Mouse (Mus musculus): ENCODE results near the gene Dach1. TPM values are rescaled to one million over a fixed set of nuclear protein-coding genes. Genes with fewer than 3 reads are reported as not detected.

Dach1 gene
- total RNA-seq (2021), result 1 to 10 TPM; 2.7 to 5.6 TPM
- long read RNA-seq, experiment 1, partial matches to known transcripts, result 0 of 2 reads
- long read RNA-seq, experiment 1, other reads (novel, unspliced or antisense), result 2 of 2 reads
- long read RNA-seq, experiment 2, result 0 reads

DNA sequence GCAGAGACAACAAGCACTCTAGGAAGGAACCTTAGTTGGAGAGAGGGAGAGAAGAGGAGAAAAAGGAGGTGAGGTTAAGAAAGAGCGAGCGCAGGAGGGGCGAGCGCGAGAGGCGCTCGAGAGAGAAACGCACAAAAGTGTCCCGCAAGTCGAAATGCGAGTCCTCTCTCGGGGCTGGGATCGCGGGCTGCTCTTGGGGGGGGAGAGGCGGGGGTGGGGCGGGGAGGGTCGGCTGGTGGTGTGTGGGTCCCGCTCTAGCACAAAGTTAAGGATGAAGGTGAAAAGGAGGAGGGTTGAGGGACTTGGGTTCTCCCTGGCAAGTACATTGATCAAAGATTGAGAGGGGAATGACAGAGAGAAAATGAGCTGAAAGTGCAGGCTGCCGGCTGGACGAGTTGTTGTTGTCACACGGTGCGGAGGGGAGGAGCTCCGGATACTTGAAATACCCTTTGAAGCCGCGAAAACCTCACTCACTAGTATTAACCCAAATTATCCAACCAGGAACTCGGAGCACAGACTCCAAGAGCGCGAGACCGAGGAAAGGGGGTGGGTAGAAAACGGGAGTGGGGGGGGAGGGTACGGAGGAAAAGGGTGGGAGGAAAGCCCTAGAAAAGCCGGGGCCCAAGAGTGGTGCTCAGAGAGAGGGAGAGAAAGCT lies at the start of gene Dach1:
Dach1 (minus strand) TSS at position 345 of the 656 bp plus-strand sequence.
- peak; percentile 59 to 62 for DNase-seq

DNA sequence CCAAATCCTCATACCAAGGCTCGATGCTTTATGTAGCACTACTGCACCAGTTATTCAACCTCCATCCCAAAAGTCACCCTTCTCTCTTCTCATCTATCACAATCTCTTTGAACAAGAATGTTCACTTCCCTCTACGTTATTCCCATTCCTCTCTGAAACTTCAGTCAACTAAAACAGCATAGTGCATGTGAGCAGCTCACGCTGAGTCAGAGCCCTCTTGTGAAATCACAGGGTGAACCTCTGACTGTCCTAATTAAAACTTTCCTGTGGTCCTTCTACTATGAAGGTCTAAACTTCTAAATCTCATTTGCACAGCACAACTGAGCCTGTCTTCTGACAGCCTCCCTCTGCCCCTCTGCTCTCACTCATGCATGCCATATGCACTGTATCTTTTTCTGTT lies 30.5 kb upstream of the Dach1 start:
- peak; percentile 23 to 47 for DNase-seq

DNA sequence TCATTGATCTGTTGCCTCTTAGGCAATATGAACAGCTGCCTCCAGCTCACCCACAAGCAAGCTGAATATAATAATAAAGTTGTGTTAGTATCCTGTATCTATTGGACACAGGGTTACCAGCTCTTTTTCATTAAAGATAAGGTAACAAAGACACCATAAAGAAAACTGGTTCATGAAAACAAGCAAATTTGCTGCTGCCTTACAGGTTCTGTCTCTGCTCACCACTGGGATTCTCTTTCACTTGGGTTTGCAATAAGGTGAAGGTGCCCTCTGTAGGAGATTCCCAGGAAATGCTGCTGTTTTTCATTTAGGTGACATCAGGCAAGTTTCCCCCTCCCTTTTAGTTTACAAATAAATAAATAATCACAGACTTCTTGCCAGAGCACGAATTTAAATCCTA lies 12.0 kb upstream of the Dach1 start:
- peak in 1 of 2 experiments; percentile 8 for DNase-seq

DNA sequence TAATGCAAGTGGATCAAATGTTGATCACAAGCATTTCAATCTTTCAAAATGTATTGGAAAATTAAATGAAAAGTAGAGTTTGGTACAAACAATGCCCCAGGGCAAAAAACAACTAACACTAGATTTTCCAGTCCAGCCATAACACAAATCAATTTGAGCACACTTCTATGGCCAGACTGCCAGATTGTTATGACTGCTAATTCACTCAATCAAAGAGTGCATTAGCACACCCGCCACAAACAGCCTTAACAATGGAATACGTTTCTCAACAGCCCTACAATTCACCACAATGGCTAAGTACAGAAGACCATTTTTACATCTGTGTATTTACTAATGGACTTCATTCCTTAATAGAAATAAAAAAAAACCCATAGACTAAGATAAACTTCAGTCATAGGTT lies 4.3 kb upstream of the Dach1 start:
- DNase-seq, result no peak

DNA sequence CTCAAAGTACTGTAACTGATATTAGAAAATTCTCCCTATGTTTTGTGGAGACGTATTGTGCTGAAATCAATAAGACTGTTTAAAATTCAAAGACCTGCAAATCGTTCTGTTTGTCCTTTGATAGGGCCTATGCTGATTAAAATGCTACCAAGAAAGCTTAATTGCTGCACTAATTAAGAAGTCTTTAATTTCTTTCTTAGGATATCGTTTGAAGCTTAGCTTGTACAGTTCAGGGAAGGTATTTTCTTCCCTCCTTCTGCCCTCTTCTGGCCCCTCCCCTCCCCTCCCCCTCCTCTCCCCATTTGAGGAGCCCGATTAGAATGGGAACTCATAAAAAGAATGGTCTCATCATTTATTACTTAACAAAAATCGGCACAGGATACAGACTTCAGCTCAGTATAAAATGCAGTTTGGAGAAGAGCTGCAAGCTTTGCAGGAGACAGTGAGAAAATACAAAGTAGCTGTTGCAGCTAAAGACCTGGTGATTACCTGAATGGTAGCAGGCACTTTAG lies 2.9 kb upstream of the Dach1 start:
- no peak for DNase-seq

DNA sequence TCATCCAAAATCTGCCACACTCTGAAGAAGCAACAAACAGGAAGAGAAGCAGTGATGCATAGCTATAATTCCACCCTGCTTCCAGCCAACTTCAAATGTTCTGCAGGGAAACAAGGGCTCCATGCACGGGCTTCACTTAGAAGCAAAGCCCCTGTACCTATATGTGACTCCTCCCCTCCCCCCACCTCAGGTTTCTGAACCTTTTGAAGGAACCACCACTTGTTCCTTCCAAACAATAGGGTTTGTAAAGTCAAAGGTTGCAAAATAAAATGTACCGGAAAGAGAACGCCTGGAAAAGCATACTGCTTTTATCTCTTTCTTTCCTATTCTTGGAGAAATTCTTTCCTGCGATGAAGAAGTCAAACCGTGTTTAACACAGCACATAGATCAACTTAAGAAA lies 2.3 kb upstream of the Dach1 start:
- no peak for DNase-seq

DNA sequence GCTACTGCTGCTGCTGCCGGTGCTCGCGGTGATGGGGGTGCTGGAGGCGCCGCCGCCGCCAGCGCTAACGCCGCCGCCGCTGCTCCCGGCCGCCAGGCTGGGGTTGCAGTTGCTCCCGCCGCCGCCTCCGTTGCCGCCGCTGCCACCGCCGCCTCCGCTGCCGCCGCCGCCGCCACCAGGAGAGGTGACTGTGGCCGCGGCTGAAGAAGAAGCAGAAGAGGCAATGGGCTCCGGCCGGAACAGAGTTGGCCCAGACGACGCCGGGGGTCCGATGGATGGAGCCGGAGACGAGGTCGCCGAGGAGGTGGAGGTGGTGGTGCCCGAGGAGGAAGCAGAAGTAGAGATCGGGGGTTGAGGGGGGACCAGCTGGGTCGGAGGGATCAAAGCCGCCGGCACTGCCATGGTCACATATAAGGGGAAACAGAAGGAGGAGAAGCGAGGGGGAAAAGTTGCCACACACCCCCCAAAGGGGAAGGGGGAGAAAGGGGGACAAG lies 610 bp downstream of the Dach1 start:
- DNase-seq, result peak; percentile 63 to 70

DNA sequence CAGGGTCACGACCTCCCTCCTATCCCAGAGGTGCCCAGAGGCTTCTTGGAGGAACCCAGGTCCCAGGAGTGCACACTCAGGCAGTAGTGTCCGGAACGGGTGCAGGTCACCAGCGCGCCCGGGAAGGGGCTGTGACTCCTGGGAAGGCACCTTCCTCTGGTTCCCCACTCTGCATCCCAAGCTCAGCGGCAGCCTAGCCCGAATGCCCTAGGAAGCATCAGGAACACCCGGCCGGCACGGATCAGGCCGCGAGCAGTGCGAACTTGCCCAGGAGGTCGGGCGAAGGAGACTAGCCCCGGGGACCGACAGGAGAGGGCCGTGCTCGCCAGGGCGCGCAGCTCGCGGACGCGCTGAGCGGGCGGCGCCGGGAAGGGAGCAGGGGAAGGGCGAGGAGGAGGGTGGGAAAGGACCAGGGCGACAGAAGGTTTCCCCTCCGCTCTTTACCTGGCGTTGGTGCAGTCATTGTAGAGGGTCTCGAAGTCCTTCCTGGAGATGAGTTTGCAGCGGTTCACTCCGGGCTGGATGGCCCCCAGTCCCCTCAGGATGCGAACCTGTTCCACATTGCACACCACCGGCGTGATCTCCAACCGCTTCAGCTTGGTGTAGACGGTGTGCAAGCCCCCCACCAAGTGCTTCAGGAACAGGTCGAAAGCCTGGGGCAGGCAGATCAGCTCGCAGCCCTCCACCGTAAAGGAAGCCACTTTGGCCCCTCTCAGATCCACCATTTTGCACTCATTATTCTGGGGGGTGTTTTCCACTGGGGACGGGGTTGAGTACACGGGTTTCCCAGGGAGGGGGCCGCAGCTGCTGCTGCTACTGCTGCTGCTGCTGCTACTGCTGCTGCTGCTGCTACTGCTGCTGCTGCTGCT lies 1.3 kb downstream of the Dach1 start:
- peak; percentile 65 for DNase-seq

DNA sequence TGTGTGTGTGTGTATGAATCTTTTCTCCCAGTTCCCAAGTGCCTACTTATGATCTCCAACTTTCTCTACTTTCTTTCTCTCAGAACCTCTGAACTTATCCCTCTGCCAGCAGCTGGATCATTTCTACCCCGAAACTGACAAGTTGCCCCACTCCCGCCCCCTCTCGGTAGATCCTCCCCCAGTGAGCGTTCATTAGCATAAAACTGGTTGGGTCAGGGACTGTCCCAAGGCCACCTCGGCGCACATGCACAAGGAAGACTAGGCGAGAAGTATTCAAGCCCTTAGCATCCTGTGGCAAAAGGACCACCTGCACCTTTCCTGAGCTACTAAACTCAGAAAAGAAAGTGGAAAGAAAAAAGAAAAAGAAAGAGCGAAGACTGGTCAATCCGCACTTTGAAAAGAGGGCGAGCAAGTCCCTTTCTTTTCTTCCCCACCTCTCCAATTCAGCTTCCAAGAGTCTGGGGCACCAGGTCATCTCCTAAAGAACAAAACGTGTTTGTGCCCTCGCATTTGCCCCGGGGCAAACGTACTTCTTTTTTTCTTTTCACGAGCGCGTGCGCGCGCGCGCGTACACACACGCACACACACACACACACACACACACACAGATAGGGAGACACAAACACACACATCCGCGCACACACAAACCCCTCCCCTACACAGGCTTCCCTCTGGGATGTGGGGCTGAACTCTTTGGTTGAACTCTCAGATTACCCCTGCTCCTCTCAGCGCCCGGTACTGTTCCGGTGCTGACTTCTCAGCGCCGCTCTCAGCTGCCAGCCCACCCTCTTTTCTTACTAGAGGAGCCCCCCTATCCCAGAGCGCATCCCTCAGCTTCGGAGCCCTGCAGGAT lies 2.2 kb downstream of the Dach1 start:
- peak; percentile 75 to 80 for DNase-seq

DNA sequence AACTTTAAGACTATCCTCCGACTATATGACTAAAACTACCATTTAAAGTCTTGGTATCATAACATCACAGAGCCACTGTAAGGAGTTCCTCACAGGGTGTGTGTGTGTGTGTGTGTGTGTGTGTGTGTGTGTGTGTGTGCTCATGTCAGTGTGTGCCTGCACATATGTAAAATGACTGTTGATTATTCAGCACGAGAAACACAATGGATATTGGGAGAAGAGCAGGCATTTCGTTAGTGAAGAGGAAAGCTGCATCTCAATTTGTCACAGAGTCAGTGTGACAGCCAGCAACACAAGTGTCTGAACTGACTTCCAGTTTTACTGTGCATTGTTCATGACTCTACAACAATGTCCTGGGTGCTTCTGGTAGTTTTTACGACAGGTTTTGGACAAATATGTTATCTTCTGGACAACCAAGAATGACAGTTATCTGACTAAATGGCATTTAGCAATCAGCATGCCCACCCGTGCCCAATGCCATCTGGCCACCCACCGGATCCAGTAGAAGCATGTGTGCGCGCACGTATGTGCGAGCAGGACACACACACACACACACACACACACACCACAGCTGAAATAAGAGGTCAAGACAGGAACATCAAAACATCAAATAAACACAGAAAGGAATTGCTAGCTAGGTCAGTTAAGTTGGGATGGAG lies 3.1 kb downstream of the Dach1 start:
- peak in 1 of 2 experiments; percentile 5 for DNase-seq

DNA sequence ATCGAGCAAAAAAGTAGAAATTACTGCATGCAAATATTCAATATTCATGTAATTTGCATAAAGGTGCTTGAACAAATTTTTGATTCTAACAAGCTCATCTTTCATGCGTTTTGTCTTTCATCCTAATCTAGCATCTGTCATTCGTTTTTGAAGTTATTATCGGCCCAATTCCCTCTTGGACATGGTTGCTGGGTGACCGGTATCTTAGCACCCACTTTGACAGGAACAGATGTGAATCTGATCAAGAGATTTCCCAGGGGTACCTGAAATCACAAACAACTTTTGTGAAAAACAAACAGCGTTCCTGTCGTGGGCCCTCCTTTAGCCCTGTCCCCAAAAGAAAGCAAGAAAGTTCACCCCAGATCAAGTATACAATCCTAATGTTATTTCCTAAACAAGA lies 12.8 kb downstream of the Dach1 start:
- no peak for DNase-seq

DNA sequence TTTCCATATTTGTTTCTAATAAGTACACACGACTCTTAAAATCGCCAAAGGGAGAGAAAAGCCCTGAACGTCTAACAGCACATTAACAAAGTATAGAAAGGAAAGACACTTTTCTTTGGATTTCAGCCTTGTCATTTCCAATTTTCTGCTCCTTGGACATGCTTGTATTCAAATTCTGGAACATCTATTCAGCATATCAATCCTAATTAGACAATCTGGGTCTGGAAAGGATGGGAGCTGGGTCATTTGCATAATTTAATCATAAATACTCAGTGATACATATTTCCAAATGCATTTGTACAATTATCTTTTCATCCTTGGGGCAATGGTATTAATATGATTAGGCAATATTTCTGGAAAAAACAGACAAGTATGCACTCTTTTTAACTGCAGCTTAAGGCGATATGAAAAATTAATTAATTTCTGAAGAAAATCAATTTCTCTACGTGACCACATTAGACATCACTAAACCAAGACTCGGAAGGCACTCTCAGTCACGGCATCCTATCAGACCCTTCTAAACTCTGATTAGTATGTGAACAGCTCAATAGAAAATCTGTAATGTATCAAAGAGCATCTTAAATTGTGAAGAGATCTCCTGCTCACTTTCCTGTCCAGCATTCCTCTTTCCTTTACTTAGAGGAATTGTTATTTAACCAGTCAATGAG lies 13.7 kb downstream of the Dach1 start:
- DNase-seq, result no peak

DNA sequence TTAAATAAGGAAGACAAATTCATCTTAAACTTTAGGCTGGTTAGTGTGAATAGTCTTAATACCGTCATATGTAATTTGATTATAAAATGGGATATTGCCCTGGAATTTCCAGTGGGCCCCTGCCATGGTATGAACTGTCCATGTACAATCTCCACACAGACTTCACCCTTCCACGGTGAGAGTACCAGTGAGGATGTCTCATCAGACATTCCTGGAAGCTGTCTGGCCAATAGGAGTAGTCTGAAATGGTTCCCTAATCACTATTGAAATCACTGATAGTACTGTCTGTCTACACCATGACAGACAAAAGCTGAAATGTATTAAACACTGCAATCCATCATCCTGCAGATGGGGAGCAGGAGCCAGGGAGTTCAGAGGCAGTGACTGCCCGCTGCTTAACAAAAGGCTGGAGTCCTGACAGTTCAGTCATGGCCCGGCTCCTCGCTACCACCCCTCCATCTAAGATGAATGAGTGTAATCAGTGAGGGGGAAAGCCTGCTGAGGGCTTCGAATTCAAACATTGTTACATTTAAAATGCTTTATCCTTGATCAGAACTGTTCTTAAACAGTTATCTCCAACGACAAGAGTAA lies 14.6 kb downstream of the Dach1 start:
- DNase-seq, result no peak

DNA sequence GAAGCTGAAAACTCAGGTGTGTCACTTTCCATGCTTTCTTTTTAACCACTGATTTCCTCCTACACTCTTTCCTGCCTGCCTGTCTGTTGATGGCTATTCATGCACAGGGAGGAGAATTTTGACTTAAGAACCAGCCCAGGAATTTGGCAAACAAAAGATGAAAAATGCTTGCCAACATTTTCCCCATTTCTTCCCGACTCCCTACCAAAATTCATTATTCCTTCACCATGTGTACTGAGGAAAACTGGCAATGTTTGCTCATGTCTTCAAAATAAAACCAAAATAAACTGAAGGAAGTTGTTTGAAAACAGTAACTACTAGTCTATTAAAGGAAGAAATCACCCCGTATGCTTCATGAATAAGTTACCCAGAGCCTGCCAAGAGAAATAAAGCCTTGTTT lies 27.8 kb downstream of the Dach1 start:
- DNase-seq, result no peak

DNA sequence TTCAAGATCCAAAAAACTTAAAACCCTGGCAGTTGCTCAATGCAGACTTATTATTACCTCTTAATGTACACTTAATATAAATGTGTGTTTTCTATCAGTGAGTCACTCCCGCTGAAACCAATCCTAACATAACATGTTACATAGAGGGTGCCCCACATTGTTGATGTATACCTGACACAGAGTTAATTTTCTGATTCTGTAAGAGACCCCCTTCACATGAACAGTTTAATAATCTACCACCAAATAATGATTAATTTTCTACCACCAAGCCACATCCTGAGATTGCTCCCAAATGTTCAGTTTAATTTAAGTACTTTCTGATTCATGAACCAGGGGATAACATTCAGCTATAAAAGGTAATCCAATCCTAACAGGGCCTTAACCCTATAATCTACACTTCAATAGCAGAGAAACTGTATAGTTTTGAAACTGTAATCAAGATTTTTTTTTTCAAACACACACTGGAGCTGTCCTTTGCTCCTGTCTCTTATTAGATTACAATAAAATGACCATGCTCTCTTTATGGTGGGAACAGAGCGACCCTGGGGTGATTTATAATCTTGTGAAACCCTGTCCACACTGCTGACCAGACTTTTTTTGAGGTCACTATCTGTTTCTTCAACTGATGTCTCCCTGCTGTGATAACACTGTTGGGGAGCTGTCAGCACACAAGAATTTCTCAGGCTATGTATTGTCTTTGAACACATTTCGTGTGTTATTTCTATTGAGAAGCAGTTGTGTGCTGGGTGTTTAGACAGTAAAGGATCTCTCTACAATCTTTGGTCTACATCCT lies 30.5 kb downstream of the Dach1 start:
- no peak for DNase-seq

DNA sequence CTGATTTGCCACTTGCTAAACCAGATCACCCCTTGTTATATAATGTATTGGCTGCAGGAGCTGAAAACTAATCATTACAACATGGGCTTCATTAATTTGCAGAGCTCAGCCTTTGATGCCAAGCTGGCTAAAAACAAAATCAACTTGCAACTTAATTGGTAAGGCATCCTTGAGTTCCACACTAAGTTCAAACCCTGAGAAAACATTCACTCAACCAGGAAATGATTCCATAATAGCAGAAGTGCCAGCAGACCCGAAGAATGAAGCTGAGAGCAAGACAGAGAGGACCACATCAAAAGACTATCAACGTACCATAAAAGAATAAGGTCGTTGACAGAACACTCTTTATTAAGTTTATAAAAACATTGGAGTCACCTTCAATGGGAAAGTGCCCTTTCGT lies 35.0 kb downstream of the Dach1 start:
- DNase-seq, result no peak

DNA sequence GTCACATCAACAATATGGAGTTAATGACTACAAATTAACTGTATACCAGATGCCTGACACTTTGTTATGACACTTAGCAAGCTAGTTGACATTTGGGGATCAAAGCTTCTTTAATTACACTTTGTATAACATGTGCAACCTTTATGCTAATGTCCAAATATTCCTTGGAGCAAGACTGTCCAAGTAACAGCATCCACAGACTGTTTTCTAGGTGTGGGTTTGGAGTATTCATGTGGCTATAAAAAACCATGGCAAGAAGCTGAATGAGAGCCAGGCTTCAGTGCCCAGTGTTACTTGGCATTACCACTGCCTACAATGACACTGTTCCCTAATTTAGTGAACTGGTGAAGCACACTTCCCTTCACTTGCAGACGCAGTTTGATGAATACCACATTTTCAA lies 46.5 kb downstream of the Dach1 start:
- DNase-seq, result no peak

DNA sequence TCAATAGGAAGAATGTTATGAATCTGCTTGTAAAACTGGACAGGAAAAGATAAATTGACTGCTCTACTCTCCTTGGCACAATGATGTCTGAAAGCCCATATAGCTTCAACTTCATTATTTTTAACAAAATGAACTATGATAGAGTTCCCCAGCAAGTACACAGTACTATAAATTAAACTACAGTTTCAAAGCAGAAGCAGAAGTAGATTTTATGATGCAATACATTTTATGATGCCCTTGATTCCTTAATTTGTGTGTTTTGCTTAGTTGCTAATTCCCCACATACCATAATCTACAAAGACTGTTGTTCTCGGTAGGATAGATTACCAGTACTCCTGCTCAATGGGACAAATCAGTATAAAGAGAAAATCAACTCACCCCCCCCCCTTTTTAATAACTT lies 52.9 kb downstream of the Dach1 start:
- DNase-seq, result no peak

DNA sequence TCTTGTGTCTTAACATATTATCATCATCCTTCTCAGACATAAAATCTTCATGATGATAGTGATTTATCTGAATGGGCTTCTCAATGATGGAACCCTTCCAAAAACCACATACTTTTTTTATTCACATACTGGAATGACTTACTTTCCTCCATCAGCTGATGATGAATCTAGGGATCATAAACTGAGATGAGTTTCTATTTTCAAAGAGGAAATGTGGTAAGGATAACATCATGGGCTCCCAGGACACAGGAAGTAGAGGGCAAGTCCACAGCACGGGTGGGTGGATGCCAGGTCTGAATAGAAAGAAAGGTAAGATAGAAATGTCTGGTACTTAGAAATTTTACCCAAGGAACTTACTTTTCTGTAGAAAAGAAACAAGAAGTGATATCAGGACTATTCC lies 56.5 kb downstream of the Dach1 start:
- DNase-seq, result no peak

DNA sequence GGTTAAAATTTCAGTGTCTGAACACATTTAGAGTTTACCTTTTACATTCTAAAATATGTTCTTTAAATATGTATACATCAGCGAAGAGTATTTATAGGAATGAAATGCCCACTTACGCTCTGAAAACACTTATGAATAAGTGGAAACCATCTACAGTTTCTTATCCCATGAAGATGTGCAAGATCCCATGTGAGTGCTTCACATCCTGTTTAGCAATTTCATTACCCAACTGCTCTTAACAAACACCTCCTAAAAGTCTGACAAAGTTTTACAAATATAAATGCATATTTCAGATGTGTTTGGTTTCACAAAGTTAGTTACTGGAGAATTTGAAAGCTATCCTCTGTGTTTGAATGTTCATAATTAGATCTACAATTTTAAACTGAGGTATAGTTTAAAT lies 59.6 kb downstream of the Dach1 start:
- DNase-seq, result no peak

All from adrenal gland, postnatal 36 days (tissue).